Mouse (Mus musculus) hindlimb bud, embryonic 11.5 days (tissue): ENCODE results near the gene Arl5a.

Source experiments
- DNase-seq: peaks from one replicate; pipeline ENCODE4 v3.0.0-alpha.2; 2012; ENCODE audit warnings: low read depth, low spot score; ENCODE audit errors: extremely low spot score

The Arl5a gene

DNA sequence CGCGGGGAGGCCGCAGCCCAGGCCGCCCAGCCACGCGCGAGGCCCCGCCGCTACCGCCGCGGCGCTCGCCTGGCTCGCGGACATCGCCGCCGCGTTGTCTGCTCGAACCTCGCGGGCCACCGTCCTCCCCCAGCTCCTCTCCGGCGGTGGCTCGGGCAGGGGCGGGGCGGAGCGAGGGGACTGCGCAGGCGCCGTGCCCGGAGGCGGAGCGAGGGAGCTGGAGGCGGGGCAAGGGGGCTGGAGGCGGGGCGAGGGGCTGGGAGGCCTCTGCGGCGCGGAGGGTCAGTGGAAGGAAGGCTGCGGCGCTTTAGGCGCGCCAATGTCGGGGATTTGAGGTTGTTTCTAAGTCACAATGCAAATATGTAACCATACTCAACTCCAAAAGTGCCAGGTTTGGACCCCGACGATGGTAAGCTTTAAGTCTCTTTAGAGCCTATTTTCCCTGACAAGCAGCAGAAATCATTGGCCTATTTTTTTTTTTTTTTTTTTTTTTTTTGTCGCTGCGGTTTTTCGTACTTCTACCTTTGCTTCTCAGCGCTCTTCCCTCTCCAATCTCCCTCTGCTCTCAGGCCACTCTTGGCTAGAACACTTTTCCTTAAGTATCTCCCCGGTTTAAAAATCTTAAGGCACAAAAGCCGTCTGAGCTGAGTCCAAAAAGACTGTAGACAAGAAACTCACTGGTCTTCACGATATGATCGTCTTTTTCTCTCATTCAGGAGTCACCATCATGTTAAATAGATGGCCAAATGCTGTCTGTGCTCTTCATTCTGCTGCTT, at the start of gene Arl5a:
Gene Arl5a, minus strand, starts transcription at position 155 of the 776 bp plus-strand sequence.
- peak; percentile 42 for DNase-seq

DNA sequence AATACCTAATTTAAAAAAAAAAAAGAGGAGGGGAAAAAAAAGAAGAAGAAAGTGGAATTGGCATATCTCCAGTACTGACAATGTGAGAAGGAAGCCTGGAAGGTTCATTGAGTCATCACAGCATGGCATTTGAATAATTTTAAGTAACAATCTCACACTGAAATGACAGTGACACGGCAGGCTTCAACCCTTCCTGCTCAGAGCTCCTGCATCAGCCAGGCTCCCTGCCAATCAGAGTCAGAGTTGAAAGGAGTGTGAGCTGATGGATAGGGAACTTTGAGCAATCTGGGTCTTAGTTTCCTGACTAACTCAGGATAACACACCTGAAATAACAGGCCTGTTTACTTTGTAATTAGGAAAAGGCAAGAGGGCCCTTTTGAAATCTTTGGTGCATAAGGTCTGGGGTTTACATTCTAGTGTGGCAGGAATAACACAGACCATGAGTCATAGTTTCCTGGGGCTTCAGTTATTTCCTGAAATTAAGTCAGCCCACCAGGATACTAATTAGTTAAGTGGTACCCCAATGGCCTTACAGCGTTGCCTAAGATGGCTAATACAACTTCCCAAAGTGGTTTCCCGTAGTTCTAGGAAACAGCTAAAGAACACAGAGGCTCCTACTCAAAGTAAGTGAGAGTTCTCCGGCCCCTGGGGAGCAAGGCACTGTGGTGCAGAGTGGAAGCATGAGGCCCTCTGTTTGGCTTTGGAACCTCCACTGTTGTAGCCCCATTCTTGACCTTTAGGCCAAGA, 47.0 kb upstream of the Arl5a start:
- no peak for DNase-seq

DNA sequence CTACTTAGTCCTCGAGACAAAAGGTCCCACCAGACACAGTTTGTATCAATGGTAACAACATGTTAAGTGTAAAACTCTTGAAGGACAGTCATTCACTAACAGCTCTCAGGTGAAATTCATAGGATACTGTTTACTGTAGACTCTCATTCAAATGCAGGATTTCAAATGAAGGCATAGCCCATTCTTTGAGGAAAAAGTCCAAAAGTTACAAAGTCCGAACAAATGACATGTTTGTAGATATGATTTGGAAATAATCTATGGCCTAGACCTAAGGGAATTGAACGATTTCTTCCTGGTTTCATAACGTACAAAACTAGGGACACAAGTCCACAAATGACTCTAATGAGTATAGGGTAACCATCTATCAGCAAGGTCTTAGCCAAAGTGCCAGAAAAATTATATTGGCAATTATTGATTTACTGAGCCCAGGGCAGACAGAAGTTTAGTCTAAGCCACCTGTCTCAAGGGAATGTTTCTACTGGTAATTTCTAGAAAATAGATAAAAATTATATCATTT, 45.4 kb upstream of the Arl5a start:
- no peak for DNase-seq

DNA sequence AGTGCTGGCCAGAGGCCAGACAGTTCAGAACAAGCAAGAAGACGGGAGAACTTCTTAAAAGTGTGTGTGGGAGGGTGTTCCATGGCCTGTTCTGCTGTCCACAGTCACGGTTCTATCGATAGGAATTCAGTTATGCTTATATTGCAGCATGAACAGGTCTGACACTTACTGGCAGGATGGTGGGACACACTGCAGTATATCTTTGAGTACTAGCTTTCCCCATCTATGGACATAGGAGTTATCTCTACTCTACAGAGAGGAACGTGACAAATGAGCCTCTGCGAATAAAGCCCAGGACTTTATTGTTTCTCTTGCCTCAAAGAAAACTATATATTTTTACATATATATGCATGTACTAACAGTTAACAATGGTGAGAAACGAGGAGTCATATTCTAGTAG, 42.9 kb upstream of the Arl5a start:
- DNase-seq: no peak

DNA sequence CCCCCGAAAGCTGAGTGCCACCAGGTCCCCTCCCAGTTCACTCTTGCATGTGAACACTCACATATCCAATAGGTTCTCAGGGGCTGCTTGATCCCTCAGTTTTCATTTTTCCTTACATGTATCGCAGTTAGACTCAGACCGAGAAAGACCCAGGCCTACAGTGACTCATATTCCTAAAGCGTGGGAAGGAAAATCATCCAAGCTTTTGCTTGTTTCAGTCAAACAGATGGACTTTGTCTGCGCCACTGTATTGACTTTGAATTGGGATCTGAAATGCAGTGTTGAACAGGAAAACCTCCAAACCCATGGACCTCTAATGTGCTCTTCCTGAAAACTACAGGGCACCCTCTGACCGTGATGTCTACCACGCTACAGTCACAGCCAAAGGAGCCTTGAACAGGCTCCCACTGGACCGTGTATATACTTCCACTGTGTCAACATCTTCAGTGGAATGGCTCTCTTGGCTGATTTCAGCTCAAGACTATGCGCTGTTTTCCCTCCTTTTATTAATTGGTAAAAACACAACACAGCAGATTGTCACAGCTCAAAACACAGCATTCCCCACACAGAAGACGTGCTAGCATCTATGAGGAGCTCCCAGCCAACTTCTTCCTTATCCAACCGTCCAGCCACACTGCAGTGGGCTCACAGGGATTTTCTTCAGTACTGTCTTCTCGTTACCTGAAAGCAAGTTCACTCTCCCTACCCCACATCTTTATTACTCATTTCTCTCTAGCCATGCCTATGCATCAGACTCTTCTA, 36.7 kb upstream of the Arl5a start:
- DNase-seq: no peak

DNA sequence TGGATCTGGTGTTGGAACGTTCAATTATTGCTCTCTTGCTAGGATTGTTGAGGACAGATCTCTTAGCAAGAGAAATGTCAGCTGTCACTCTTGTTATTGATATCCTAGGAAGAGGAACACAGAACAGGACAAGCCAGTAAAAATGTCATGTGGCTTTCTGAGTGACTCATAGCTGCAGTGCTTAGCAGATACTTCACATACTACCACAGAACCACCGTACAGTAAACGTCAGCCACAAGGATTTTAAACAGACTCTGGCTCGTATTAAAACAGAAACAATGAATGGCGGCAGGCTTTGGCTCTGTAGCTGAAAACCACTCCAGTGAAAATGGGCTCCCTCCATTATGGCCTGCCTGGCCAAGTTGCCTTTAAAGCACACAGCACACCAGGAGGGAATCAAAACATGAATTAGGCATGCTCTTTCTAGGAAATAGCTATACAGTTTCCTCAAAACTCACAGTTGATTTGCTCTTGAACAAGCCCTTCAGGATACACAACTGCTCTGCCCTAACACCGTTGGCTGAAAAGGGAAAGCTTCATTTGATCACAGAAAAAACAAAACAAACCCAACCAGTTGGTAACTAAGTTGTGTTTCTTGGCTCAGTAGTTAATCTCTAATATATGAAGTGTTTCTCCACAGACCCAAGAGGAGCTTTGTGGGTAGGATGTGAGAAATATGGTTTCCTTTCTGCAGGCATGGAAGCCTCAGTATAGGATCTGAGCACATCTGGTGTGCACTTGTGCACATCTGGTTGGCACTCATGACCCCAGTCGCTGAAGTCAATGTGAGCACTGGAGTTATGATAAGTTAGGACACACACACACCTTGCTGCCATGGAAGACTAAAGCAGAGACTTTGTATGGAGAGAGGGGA, 31.1 kb upstream of the Arl5a start:
- no peak for DNase-seq

DNA sequence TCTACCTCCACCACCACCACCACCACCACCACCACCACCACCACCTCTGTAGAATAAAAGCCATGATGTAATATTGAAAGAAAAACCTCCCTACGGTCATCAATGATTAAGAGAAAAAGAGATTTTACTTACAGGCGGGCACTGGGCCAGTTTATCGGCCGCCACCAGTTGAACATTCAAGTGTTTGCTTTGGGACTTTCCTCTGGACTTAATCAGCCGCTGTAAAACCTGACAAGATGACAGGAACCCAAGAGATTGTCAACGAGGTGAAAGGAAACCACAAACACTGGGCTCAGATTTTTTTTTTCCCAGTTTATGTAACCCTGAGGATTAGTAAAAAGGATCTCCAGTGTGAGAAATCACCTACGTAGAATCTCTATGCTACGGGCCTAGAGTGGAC, 25.1 kb upstream of the Arl5a start:
- DNase-seq: no peak

DNA sequence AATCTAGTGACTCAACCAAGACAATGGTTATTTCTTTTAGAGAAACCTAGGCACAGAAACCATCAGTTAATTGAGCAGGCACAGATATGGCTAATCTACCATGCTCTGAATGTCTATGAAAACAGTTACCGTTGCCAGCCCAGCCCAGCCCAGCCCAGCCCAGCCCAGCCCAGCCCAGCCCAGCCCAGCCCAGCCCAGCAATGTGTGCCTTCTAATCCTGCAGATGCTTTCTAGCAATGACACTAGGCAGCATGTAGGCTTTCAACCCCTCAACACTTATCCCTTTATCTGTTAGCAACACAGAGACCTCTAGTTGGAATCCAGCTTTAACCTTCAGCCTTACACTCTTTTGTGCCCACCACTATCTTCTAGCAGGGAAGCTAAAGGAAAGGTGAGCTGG, 24.2 kb upstream of the Arl5a start:
- no peak for DNase-seq

DNA sequence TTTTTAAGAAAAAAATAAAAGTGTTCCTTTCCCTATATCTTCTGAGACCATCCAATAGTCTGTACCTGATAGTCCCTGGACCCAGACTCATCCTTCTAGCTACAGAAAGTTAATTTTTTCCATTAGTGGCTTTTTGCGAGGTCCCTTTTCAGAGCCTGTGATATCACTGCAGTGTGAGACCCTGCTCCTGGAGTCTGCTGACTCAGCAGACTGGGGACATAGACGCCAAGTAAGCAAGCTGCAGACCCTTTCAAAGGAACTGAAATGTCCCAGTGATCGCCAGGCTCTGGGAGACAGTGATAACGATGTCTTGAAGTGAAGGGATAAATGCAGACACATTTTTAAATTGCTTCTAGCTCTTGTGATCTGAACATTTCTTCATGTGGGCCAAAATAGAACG, 21.9 kb upstream of the Arl5a start:
- no peak for DNase-seq

DNA sequence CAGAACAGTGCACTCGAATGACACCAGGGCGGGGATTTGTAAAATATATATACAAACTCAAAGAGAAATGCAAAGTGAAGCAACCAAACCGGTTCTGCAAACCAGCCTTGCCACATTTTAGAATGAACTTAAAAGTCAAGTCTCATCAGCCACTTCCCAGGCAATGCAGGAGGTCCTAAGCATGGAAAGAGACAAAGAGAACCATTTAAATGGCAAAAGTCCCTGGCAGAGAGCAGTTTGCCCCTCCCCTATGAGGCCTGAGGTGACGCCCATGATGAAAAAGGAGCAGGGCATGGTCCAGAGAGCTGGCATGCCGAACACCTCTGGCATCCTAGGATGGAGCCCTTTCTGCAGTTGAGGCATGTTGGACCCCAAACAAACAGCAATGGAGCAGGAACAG, 17.4 kb upstream of the Arl5a start:
- no peak for DNase-seq

DNA sequence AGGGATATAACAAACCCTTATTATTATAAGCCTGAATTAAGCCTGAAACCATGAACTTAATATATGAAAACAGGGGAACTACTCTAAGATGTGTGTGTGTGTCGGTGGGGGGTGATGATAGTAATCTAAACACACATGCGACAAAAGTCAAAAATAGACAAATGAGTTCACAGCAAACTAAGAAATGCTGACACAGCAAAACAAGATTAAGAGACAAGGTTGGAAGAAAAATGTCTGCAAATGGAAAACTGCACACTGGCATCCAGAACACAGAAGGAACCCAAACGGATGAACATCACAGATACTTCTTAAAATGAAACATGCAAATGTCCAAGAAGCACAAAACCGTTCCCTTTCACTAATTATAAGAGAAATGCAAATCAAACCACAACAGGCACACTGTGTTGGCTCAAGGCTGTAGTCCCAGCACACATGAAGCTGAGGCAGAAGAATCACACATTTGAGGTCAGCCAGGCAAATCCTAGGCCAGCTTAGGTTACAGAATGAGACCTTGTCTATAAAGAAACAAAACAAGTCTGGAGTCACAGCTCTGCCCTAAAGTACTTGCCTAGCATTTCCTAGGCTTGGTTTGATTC, 15.8 kb upstream of the Arl5a start:
- DNase-seq: no peak

DNA sequence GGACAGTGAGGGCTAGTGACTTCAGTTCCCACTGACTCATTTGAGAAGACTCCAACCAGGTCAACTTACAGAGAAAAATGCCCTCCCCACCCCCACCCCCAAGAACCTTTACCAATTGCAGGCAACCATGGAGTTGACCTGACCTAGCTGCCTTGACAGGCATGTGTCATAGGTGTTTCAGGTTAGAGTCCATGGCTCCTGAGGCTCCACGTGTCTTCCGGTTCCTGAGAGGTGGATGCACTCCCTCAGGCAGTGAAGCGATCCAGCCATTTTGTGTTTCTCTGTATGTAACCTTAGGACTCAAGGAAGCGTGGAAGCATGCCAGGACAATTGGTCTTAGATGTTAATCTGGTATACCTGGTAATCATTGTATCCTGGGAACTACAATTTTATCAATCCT, 13.7 kb upstream of the Arl5a start:
- no peak for DNase-seq

DNA sequence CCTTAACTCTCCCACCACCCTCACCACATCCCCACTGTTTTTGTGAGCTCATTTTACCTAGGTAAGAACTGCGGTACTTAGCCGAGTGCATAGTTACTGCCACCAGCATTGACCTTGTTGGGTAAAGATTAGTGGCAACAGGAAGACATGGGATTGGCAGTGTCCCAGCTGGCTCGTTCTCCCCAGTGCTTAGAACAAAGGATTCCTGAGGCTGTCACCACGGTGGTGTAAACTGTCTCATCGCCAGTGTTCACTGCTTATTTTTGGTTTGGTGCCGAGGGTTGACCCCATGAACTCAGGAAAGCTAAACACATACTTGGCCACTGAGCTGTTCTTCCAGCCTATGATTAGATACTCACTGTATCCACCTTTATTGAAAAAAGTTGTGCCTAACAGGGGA, 13.3 kb upstream of the Arl5a start:
- no peak for DNase-seq

DNA sequence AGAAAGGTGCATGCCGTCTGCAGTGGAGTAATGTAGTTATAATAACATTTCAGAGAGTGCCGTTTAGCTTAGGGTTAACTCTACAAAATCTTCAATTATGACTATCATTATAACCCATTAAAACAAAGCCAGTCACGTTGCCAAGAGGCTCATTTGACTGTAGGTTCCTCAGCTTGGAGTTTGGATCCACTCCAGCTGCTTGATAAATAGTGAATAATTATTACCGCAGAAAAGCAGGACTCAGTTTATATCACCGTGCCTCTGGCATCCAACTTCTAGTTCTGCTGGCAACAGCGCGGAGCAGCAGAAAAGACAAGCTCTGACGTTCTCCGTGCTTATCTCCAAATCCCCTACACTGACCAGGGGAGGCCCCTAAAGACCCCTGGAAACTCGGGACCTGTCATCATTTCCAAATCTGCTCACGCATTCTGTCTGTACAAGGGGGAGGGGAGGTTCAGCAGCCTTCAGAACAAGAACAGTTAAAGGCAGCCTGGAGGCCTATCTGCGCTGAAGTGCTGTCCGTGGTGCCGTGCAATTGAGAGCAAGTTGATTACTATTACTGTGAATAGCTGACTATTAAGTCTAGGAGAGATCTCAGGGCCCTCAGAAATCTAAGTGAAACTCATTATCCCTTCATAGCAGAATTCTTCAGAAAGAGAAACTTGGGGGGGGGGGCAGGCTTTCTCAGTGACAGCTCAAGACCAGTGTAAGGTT, 11.4 kb upstream of the Arl5a start:
- no peak for DNase-seq

DNA sequence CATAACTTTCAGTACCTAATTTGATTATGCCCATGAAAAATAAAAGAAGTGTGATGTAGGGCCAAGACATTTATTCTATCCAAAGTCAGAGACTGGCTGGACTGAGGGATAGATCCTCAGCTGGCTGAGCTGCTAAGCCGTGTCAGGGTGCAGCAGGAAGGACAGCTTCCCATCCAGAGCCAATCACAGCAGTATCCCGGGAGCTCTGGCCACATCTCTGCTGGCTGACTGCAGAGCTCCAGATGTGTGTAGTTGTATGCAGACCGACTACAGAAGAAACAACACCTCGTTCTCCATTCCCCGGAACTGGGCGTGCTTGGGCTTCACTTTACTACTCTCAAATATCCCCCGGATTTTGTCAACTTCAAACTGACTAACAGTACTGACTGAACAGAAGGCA, 8.7 kb upstream of the Arl5a start:
- no peak for DNase-seq

DNA sequence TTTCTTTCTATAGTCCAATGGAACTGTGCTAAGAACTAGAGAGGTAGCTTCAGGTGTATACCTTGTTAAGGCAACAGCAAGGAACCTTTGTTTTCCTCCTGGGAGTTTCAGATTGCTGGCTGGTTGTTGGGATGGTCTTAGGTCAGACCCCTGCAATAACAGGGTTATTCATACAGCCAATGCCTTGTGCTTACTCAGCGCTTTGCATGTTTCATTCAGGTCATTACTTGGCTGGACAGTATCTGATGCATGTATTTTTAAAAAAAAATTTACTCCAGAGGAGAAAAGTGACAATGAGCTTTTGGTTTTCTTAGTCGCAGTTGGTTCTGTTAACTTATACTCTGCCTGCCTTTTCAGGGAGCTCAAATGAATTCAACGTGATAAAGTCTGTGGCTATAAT, 2.7 kb upstream of the Arl5a start:
- DNase-seq: no peak

DNA sequence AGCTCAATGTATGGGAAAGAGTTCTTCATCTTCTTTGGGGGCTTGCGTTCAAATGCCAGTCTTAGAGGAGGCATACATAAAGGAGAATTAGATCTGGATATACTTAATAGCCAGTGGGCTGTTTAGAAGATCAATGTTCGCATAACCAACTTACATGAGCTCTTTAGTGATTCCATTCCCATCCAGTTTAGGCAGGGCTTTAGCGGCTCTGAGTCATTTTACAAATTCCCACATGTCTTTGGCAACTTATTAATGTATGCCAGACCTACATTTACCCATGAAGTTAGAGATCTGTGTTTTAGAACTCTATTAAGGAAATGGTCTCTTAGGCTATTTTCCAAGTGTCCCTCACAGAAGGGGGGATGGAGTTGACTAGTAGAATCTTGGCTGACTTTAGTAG, 1.3 kb upstream of the Arl5a start:
- no peak for DNase-seq

DNA sequence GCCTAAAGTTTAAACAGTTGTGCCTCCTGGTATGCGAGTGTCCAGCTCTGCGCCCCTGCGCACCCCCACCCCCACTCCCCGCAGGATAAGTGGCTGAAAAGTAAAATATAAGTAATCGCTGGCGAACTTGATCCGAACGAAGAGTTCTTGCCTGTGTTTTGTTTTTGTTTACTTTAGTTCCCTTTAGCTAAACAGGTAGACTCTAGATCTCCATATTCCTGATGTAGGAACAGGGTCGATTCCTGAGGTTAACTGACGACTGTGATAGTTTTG, 758 bp upstream of the Arl5a start:
- DNase-seq: no peak

DNA sequence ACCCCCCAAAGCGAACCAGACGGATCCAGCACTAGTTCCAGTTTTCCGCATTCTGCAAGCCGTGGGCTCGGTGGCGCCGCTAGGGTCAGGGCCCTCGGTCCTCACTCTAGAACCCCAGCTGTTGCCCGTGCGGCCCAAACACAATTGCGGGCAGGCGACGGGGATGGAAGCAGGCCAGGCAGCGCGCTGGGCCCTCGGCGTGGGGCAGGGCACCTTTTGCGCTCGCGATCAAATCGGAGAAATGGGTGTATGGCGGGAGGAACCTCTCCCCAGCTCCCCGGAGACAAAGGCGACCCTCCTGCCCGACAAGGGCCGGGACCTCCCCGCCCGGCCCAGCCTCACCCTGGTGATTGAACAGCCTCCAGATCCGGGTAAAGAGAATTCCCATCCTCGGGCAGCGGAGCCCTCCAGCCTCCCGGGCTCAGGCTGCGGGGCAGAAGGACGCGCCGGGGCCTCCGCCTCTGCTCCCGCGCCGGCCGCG, 413 bp downstream of the Arl5a start:
- no peak for DNase-seq
